ENCODE assay signal across 8 mouse cellular contexts in genomic region chr7:57590451-57591248, GRCm38 (mm10).
DNase-seq lines count a peak whose midpoint lies in the region; ATAC-seq and TF ChIP-seq lines count a peak whose summit lies in the region.

No protein-coding gene starts in this region.

- peak; percentile 92 for ATAC-seq in heart, embryonic 16.5 days (replicated peaks; ENCODE audit: extremely low read depth, insufficient read depth, low FRiP score)
- ATAC-seq in liver, embryonic 16.5 days (ENCODE audit: low read depth): peak; percentile 78

- whole genome bisulfite sequencing in heart, embryonic 16.5 days: under 1% methylated on average over 59 of the region's 74 CpGs
- 1% methylated on average over 55 of the region's 74 CpGs for WGBS in liver, embryonic 16.5 days (ENCODE audit: insufficient replicate concordance)

- H3K4me1 ChIP-seq in ES-Bruce4 (ENCODE audit: control insufficient read depth, insufficient read depth, low read length): peaks cover 2% of the 10 kb centered on the region
- peaks cover 6% of the 10 kb centered on the region; the same call in 1 of the 2 replicates for H3K4me1 ChIP-seq in heart, embryonic 16.5 days (ENCODE audit: control insufficient read depth, insufficient read depth, low read length)
- H3K4me1 ChIP-seq in liver, embryonic 16.5 days (ENCODE audit: control insufficient read depth, low read depth, low read length): no peaks in the 10 kb centered on the region; the same call in 1 of the 2 replicates

- peak overlapping the region; percentile 65 for H3K9ac ChIP-seq in ES-Bruce4 (ENCODE audit: low read depth, poor library complexity, severe bottlenecking)
- peak overlapping the region; percentile 62 for H3K9ac ChIP-seq in heart, embryonic 16.5 days (ENCODE audit: low read length)
- no peak overlapping the region for H3K9ac ChIP-seq in liver, embryonic 16.5 days (ENCODE audit: low read depth, low read length)

- H3K9me3 ChIP-seq in ES-Bruce4 (replicated peaks; ENCODE audit: control insufficient read depth, insufficient read depth, low read length, poor library complexity, severe bottlenecking): no peaks in the 10 kb centered on the region
- H3K9me3 ChIP-seq in heart, embryonic 16.5 days (replicated peaks; ENCODE audit: control insufficient read depth, low read length): no peaks in the 10 kb centered on the region
- H3K9me3 ChIP-seq in liver, embryonic 16.5 days (replicated peaks; ENCODE audit: control insufficient read depth, low read length): no peaks in the 10 kb centered on the region

- TF ChIP-seq POLR2A in ES-Bruce4 (IDR thresholded peaks at IDR 0.05; ENCODE audit: insufficient read depth, low read length): peak; percentile 25

- no peak overlapping the region for H3K27ac ChIP-seq in ES-Bruce4 (ENCODE audit: insufficient read depth, low read length)
- H3K27ac ChIP-seq in heart, embryonic 16.5 days (ENCODE audit: low read length): no peak overlapping the region
- H3K27ac ChIP-seq in liver, embryonic 16.5 days (ENCODE audit: low read length): no peak overlapping the region

- peak overlapping the region; percentile 93 for H3K4me2 ChIP-seq in heart, embryonic 16.5 days (ENCODE audit: low read depth, low read length)
- peak overlapping the region; percentile 59 for H3K4me2 ChIP-seq in liver, embryonic 16.5 days (ENCODE audit: low read depth, low read length)

- peak overlapping the region; percentile 91 for H3K4me3 ChIP-seq in ES-Bruce4 (ENCODE audit: low read depth, low read length)
- peak overlapping the region; percentile 67 for H3K4me3 ChIP-seq in heart, embryonic 16.5 days (ENCODE audit: low read length)
- H3K4me3 ChIP-seq in liver, embryonic 16.5 days (ENCODE audit: low read depth, low read length): peak overlapping the region; percentile 42

- DNase-seq in adrenal gland, adult 8-10 months: peak; percentile 59
- peak; percentile 67 for DNase-seq in embryo, embryonic 11.5 days (ENCODE audit: low read depth, low spot score)
- peak; percentile 51 to 81 for DNase-seq in kidney, postnatal 36 days
- peak; percentile 90 for DNase-seq in retina, postnatal 1 day
- no peak for DNase-seq in B cell, adult 2 months

- no peak for TF ChIP-seq CTCF in ES-Bruce4 (IDR thresholded peaks at IDR 0.05; ENCODE audit: low read depth, low read length)

- H3K27me3 ChIP-seq in ES-Bruce4 (ENCODE audit: control insufficient read depth, insufficient read depth, low read length, poor library complexity, severe bottlenecking): no peaks in the 10 kb centered on the region
- H3K27me3 ChIP-seq in heart, embryonic 16.5 days (ENCODE audit: control insufficient read depth, insufficient read depth, low read length): peaks cover 33% of the 10 kb centered on the region
- peaks cover 24% of the 10 kb centered on the region for H3K27me3 ChIP-seq in liver, embryonic 16.5 days (ENCODE audit: control insufficient read depth, insufficient read depth, low read depth, low read length)

- TF ChIP-seq EP300 in ES-Bruce4 (IDR thresholded peaks at IDR 0.05; ENCODE audit: insufficient read depth, low read depth, low read length): no peak

- no peaks in the 10 kb centered on the region for H3K36me3 ChIP-seq in ES-Bruce4 (ENCODE audit: control insufficient read depth, insufficient read depth, low read length, poor library complexity, severe bottlenecking)
- H3K36me3 ChIP-seq in heart, embryonic 16.5 days (ENCODE audit: control insufficient read depth, insufficient read depth): no peaks in the 10 kb centered on the region
- no peaks in the 10 kb centered on the region for H3K36me3 ChIP-seq in liver, embryonic 16.5 days (ENCODE audit: control insufficient read depth, insufficient read depth)

Comparison
In these comparisons a context has a peak if more than half of its experiments do, and no peak if none do; other contexts are left out.
1. DNase-seq: peak in adrenal gland, adult 8-10 months (single experiment), embryo, embryonic 11.5 days (single experiment), kidney, postnatal 36 days (2 of 2) and retina, postnatal 1 day (single experiment); none in B cell, adult 2 months (0 of 2).
2. Peak in every context shown above with its lines, with median percentiles within 50 percentile points of each other: H3K4me3 ChIP-seq.